Mouse (Mus musculus) layer of hippocampus, adult 9-11 months (tissue): ENCODE data around the gene D1Ertd622e.

ENCODE experiments used
- DNase-seq: peaks from one replicate; pipeline ENCODE4 v3.0.0; 2022

D1Ertd622e gene

DNA sequence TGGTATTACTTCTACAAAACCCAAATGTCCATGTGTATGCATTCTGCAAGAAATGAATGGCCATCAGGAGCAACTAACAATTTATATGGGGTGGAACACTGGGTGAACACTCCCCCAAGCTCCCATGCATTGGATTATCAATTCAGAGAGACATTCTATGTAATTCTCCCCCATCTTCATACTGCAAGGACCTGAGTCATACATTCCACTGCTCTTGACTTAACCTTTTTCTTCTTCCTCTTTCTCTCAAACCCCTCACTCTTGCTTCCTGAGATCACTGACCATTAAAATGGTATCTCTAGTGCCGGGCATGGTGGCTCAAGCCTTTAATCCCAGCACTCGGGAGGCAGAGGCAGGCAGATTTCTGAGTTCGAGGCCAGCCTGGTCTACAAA lies 83.9 kb downstream of the D1Ertd622e start:
- no peak for DNase-seq

DNA sequence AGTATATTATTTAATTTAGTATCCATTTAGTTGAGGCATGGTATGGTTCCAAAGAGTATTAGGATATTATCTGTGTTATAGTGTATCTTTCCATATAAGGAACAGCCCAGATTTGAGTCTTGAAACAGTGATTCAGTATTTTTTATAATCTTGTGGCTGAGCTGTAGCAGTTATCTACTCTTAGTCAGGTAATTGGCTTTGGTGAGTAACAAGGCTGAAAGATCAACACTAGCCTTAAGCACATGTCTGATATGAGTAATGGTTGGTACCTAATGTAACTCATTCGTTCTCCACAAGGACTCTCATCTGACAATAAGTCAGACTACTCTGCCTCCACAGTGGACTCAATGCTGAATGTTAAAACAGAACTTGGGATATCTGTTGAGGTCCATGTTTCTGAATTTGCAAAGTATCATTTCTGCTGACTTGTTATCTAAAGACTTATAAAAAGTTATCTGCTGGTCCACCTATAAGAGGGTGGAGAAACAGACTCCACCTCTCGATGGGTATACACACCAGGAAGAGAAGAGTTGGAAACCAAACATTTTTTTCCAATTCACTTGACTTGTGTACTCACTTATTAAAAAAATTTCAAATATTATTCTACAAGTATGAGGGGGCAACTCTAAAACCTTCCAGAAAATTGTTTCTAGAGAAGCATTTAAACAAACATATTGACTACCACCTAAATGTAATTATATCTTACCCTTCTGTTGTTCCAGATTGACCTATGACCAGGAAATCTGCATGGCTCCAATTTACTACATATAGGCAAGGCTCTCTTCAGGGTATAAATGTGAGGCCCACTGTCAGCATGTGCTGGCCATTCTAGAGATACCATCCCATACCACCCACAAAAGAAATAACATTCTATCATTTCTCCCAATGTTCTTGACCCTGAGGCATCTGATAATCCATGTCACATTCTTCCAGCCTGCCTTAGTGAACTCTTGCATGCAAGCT lies 84.5 kb downstream of the D1Ertd622e start:
- DNase-seq = no peak

DNA sequence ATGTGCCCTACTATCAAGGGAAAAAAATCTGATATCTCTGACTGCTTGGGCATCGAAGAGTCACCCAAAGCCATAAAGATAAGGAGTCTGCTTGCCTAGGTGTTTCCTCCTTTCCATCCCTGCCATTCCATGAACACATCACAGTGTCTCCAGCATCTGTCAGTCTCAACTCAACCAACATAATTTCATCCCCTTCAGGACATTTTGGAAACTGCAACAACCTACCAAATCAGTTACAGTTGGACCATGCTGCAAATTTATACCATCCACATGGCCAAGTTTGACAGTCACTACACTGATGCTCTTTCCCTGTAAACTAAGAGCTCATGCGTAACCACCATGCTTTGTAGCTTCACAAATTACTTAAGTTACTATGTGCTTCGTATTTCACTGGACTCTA lies 85.3 kb downstream of the D1Ertd622e start:
- DNase-seq = no peak

DNA sequence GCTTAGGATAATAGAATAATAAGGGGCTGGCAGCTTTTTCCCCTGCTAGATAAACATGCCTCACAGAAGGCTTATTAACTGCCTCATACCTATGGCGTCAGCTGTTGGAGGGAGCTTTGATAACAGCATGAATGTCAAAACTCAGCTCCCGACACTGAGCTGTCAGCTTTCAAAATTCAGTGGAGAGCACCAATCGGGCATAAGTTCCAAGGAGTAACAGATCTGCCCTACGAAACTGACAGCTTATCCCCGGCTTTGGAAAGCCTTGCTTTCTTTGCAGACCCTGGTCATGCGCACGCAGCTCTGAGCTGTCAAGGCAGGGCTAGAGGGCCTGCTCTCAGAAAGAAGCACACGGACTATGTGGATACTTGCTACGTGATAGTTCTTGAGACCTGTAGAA lies 91.1 kb downstream of the D1Ertd622e start:
- no peak for DNase-seq

GRCm38 (mm10) chr1:97567956-97568355 lies 93.9 kb downstream of the D1Ertd622e start:
- DNase-seq = no peak

DNA sequence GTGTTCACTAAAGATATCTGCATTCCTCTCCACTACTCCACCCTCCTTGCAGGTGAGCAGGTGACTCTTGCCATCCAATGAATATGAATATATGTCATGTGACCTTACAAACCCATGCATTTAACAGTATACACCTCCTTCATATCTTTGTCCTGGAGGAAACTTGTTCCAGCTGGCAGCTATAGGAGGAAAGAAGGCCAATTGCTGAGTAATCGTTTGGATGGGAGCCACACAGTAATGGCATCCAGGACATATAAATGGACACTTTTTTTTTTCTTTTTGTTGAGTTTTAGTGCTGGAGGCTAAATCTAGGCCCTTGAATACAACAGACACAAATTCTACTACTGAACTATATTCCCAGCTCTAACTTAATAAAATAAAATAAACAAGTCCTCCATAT lies 97.2 kb downstream of the D1Ertd622e start:
- no peak for DNase-seq

DNA sequence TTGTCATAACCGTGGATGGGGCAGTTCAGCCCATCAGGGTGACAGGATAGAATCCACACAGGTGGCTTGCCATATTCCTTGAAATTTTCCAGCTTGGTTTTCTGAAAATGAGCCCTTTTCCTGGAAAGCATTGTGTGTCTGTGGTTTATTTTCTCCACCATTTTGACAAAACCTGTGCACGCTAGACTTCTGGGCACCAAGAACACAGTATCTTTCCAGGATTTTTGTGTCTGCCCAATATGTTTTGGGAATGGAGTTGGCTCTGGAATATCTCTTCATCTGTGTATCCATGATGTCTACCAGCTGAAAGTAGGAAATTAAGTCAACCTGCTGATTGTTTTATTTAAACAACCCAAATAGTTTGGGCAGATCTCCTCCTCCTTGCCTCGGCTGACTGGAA lies 99.0 kb downstream of the D1Ertd622e start:
- DNase-seq = no peak
